17 mouse cellular contexts compared by ENCODE assay signal in the genomic region with DNA sequence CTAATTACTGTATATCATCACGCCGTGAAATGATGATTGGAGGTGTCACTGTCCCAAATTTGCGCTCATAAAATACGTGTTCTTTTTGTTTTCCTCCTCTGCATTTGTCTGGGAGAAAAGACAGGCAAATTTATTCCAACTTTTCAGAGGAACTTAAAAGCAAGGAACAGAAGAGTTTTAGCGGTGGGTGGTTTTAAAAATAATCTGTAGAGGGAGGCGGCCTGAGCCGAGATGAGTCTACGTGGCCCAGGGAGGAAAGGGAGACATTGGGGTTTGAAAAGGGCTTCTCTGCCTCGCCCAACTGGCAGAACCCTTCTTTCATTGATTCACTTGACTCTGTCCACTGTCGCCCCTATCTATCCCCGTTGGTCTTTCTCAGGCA.
"Had no signal": no experiment of that assay in that cellular context is flagged by ENCODE, and none has a peak within 500 bp of the region (broad histone marks: within the 10 kb centered on the region; RNA-seq: fewer than 3 reads in every experiment).

No protein-coding gene starts in this region.

- H3K4me2 ChIP-seq: liver, embryonic 11.5 days; liver, embryonic 15.5 days; midbrain, embryonic 15.5 days; neural tube, embryonic 13.5 days had no signal

- H3K9me3 ChIP-seq: limb, embryonic 10.5 days; liver, embryonic 15.5 days; midbrain, embryonic 10.5 days; midbrain, embryonic 15.5 days; neural tube, embryonic 13.5 days had no signal

- H3K4me3 ChIP-seq: layer of hippocampus, adult 2 months; limb, embryonic 10.5 days; liver, embryonic 15.5 days; midbrain, embryonic 10.5 days; midbrain, embryonic 15.5 days; neural tube, embryonic 13.5 days had no signal

- ATAC-seq: lung, postnatal 0 days; midbrain, embryonic 15.5 days had no signal

- H3K36me3 ChIP-seq: limb, embryonic 10.5 days; liver, embryonic 15.5 days; midbrain, embryonic 10.5 days; midbrain, embryonic 15.5 days; neural tube, embryonic 13.5 days had no signal

- H3K27me3 ChIP-seq: midbrain, embryonic 15.5 days; neural tube, embryonic 13.5 days had no signal

- H3K27ac ChIP-seq: kidney, postnatal 0 days; layer of hippocampus, adult 2 months; limb, embryonic 10.5 days; liver, embryonic 15.5 days; midbrain, embryonic 10.5 days; midbrain, embryonic 15.5 days; neural tube, embryonic 13.5 days; stomach, postnatal 0 days had no signal

- DNase-seq: kidney, adult 11 months; kidney, postnatal 36 days; lung, adult 2 months; lung, postnatal 36 days; right cerebral cortex, postnatal 25 days; thymus, adult 18-20 months; thymus, postnatal 14 days had no signal

- H3K9ac ChIP-seq: liver, embryonic 15.5 days; midbrain, embryonic 15.5 days; neural tube, embryonic 13.5 days had no signal
